Mouse (Mus musculus): Measurements from ENCODE around the gene Actn2. TPM values are rescaled to one million over a fixed set of nuclear protein-coding genes. Genes with fewer than 3 reads are reported as not detected.

Actn2 gene
- 1.5 and 4.0 TPM in 2 replicates for polyA plus RNA-seq (2011; ENCODE audit: insufficient read depth, insufficient read length, low replicate concordance, missing spikeins)

- WGBS: 2% methylated on average over 43 of the region's 43 CpGs
- H3K4me1 ChIP-seq (ENCODE audit: control insufficient read depth, insufficient read depth, low read length): no peaks in the 10 kb centered on the region
- no peak within 1 kb of the TSS for H3K4me3 ChIP-seq (replicated peaks; ENCODE audit: control insufficient read depth, low read depth, low read length)
- H3K27ac ChIP-seq (ENCODE audit: control insufficient read depth, insufficient read depth, low read depth, low read length, poor library complexity): no peak within 1 kb of the TSS
- TF ChIP-seq POLR2A (IDR thresholded peaks at IDR 0.05; ENCODE audit: borderline replicate concordance, control insufficient read depth, low read depth, low read length) (no peak), CTCF (IDR thresholded peaks at IDR 0.05; ENCODE audit: control insufficient read depth, insufficient read depth, low read length) (no peak)
These were observed at the start of gene Actn2 for GRCm38 (mm10) chr13:12340183-12340975. Gene Actn2, minus strand, starts transcription at chr13:12340760.

- Histone ChIP-seq H3K4me1 (ENCODE audit: control insufficient read depth, insufficient read depth, low read length) (no peaks in the 10 kb centered on the region), H3K27ac (ENCODE audit: control insufficient read depth, insufficient read depth, low read depth, low read length, poor library complexity) (no peak overlapping the region), H3K4me3 (replicated peaks; ENCODE audit: control insufficient read depth, low read depth, low read length) (no peak overlapping the region)
- TF ChIP-seq POLR2A (IDR thresholded peaks at IDR 0.05; ENCODE audit: borderline replicate concordance, control insufficient read depth, low read depth, low read length) (no peak), CTCF (IDR thresholded peaks at IDR 0.05; ENCODE audit: control insufficient read depth, insufficient read depth, low read length) (no peak)
These were observed 45.7 kb upstream of the Actn2 start for GRCm38 (mm10) chr13:12386286-12386685.

DNA sequence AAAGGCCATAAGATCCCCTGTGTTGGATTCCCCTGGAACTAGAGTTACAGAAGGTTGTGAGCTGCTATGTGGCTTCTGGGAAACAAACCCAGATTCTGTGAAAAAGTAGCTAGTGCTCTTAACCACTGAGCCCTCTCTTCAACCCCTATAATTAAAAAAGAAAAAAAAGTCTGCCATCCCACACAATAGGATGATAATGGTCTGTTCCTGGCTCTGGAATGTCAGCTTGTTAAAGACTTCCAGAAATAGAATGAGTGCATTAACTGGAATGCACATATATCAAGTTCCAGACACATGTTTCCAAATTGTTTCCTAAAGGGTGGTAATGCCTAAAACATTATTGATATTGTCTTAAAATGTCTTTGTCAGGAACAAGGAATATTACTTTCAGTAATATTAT is 44.2 kb upstream of the Actn2 start:
- Histone ChIP-seq H3K27ac (ENCODE audit: control insufficient read depth, insufficient read depth, low read depth, low read length, poor library complexity) (no peak overlapping the region), H3K4me1 (ENCODE audit: control insufficient read depth, insufficient read depth, low read length) (no peaks in the 10 kb centered on the region), H3K4me3 (replicated peaks; ENCODE audit: control insufficient read depth, low read depth, low read length) (no peak overlapping the region)
- TF ChIP-seq POLR2A (IDR thresholded peaks at IDR 0.05; ENCODE audit: borderline replicate concordance, control insufficient read depth, low read depth, low read length): no peak
- no peak for TF ChIP-seq CTCF (IDR thresholded peaks at IDR 0.05; ENCODE audit: control insufficient read depth, insufficient read depth, low read length)

DNA sequence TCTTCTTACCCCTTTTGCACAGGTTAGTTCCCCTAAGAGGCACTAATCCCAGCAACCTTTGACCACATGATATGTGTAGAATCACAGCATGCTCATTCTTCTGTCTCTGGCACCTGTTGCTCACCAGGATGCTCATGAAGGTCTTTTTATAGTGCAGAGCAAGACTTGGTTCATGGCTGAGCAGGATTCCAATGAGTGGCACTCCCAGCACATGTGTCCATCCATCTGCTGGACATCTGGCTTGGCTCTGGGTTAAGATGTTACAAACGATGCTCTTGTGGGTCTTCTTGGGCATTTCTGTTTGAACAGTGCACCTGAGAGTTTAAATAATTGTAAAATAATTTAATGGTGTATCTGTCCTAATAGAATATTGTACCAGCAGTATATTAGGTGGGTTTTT is 36.2 kb upstream of the Actn2 start:
- no peak overlapping the region for H3K27ac ChIP-seq (ENCODE audit: control insufficient read depth, insufficient read depth, low read depth, low read length, poor library complexity)
- no peak for TF ChIP-seq POLR2A (IDR thresholded peaks at IDR 0.05; ENCODE audit: borderline replicate concordance, control insufficient read depth, low read depth, low read length)
- TF ChIP-seq CTCF (IDR thresholded peaks at IDR 0.05; ENCODE audit: control insufficient read depth, insufficient read depth, low read length): no peak

DNA sequence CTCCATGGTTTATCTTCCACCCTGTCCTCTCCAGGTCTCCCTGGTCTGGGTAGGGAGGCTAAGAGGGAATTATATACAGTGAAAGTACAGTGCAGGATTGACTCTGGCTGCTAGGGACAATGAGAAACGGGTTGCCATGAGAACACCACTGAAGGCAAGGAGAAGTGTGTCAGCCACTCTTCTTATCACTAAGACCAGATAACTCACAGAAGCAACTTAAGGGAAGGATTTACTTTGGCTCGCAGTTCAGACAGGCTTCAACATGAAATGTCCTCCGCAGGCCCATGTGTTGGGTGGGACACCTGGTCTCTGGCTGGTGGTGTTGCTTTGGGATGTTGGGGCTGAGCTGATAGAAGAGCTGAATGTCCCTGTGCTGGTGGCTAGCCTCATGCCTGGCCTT is 32.2 kb upstream of the Actn2 start:
- 80% methylated on average over 3 of the region's 3 CpGs for WGBS
- no peak for TF ChIP-seq CTCF (IDR thresholded peaks at IDR 0.05; ENCODE audit: control insufficient read depth, insufficient read depth, low read length)
- TF ChIP-seq POLR2A (IDR thresholded peaks at IDR 0.05; ENCODE audit: borderline replicate concordance, control insufficient read depth, low read depth, low read length): no peak
- Histone ChIP-seq H3K4me3 (replicated peaks; ENCODE audit: control insufficient read depth, low read depth, low read length) (no peak overlapping the region), H3K27ac (ENCODE audit: control insufficient read depth, insufficient read depth, low read depth, low read length, poor library complexity) (no peak overlapping the region), H3K4me1 (ENCODE audit: control insufficient read depth, insufficient read depth, low read length) (no peaks in the 10 kb centered on the region)

More for the DNA sequence above, 36.2 kb upstream of the Actn2 start:
- 69% methylated on average over 1 of the region's 1 CpGs for WGBS
- Histone ChIP-seq H3K4me3 (replicated peaks; ENCODE audit: control insufficient read depth, low read depth, low read length) (no peak overlapping the region), H3K4me1 (ENCODE audit: control insufficient read depth, insufficient read depth, low read length) (no peaks in the 10 kb centered on the region)

DNA sequence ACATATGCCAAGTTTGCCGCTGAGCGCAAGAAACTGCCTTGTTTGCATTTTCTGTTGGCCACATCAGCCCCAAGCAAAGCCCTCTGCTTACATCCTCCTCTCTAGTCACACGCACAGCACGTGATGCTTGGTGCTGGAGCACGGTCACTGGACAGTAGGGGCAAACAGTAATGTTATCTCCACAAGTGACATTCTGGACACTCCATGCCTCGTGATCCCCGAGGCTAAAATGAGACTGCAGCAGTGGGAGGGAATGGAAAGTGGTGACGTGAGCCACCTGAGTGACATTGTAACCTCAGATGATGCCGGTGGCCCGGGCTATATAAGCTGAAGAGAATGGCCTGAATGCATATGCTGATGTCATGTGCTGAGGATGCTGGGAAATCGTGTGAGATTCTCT is 29.4 kb upstream of the Actn2 start:
- H3K4me1 ChIP-seq (ENCODE audit: control insufficient read depth, insufficient read depth, low read length): no peaks in the 10 kb centered on the region
- no peak overlapping the region for H3K27ac ChIP-seq (ENCODE audit: control insufficient read depth, insufficient read depth, low read depth, low read length, poor library complexity)
- TF ChIP-seq CTCF (IDR thresholded peaks at IDR 0.05; ENCODE audit: control insufficient read depth, insufficient read depth, low read length): no peak
- no peak for TF ChIP-seq POLR2A (IDR thresholded peaks at IDR 0.05; ENCODE audit: borderline replicate concordance, control insufficient read depth, low read depth, low read length)
- H3K4me3 ChIP-seq (replicated peaks; ENCODE audit: control insufficient read depth, low read depth, low read length): no peak overlapping the region
- WGBS: 87% methylated on average over 11 of the region's 11 CpGs

- no peak overlapping the region for H3K4me3 ChIP-seq (replicated peaks; ENCODE audit: control insufficient read depth, low read depth, low read length)
- H3K27ac ChIP-seq (ENCODE audit: control insufficient read depth, insufficient read depth, low read depth, low read length, poor library complexity): no peak overlapping the region
- H3K4me1 ChIP-seq (ENCODE audit: control insufficient read depth, insufficient read depth, low read length): no peaks in the 10 kb centered on the region
- 77% methylated on average over 8 of the region's 8 CpGs for WGBS
- no peak for TF ChIP-seq CTCF (IDR thresholded peaks at IDR 0.05; ENCODE audit: control insufficient read depth, insufficient read depth, low read length)
These were observed 28.6 kb upstream of the Actn2 start for GRCm38 (mm10) chr13:12369041-12369621.

- TF ChIP-seq CTCF (IDR thresholded peaks at IDR 0.05; ENCODE audit: control insufficient read depth, insufficient read depth, low read length) (no peak), POLR2A (IDR thresholded peaks at IDR 0.05; ENCODE audit: borderline replicate concordance, control insufficient read depth, low read depth, low read length) (no peak)
- Histone ChIP-seq H3K4me3 (replicated peaks; ENCODE audit: control insufficient read depth, low read depth, low read length) (no peak overlapping the region), H3K4me1 (ENCODE audit: control insufficient read depth, insufficient read depth, low read length) (no peaks in the 10 kb centered on the region), H3K27ac (ENCODE audit: control insufficient read depth, insufficient read depth, low read depth, low read length, poor library complexity) (no peak overlapping the region)
- 78% methylated on average over 4 of the region's 4 CpGs for WGBS
These were observed 20.9 kb upstream of the Actn2 start for GRCm38 (mm10) chr13:12361486-12361885.

Measured in bone marrow, adult 2 months (tissue).